Mouse (Mus musculus): ENCODE data around the gene Gdpgp1.

Gdpgp1 gene

GRCm38 (mm10) chr7:80283226-80283918 lies 50.7 kb downstream of the Gdpgp1 start:
- TF ChIP-seq CTCF (conservative IDR thresholded peaks at IDR 0.05; ENCODE audit: low read length) (no peak), POU5F1 (IDR thresholded peaks at IDR 0.05; ENCODE audit: borderline replicate concordance, low read length) (no peak), NANOG (IDR thresholded peaks at IDR 0.05; ENCODE audit: borderline replicate concordance, low read length) (no peak)
- H3K4me3 ChIP-seq (replicated peaks; ENCODE audit: low read length): no peak overlapping the region
- H3K4me1 ChIP-seq (replicated peaks; ENCODE audit: low read depth, low read length): 0 out of 2 replicates have a peak, but pooled peaks cover 6% of the 10 kb centered on the region
- H3K27me3 ChIP-seq (ENCODE audit: insufficient read depth, low read length): no peaks in the 10 kb centered on the region
- no peaks in the 10 kb centered on the region for H3K9me3 ChIP-seq (ENCODE audit: low read length)
- H3K36me3 ChIP-seq (ENCODE audit: insufficient read depth, low read length): peaks cover 97% of the 10 kb centered on the region

GRCm38 (mm10) chr7:80284391-80284790 lies 51.7 kb downstream of the Gdpgp1 start:
- H3K4me1 ChIP-seq (replicated peaks; ENCODE audit: low read depth, low read length): 0 out of 2 replicates have a peak, but pooled peaks cover 6% of the 10 kb centered on the region
- no peaks in the 10 kb centered on the region for H3K27me3 ChIP-seq (ENCODE audit: insufficient read depth, low read length)
- no peak overlapping the region for H3K4me3 ChIP-seq (replicated peaks; ENCODE audit: low read length)
- peaks cover 94% of the 10 kb centered on the region for H3K36me3 ChIP-seq (ENCODE audit: insufficient read depth, low read length)
- TF ChIP-seq NANOG (IDR thresholded peaks at IDR 0.05; ENCODE audit: borderline replicate concordance, low read length) (no peak), POU5F1 (IDR thresholded peaks at IDR 0.05; ENCODE audit: borderline replicate concordance, low read length) (no peak), CTCF (conservative IDR thresholded peaks at IDR 0.05; ENCODE audit: low read length) (no peak)
- H3K9me3 ChIP-seq (ENCODE audit: low read length): no peaks in the 10 kb centered on the region

GRCm38 (mm10) chr7:80285725-80286124 lies 53.1 kb downstream of the Gdpgp1 start:
- Histone ChIP-seq H3K4me3 (replicated peaks; ENCODE audit: low read length) (no peak overlapping the region), H3K27me3 (ENCODE audit: insufficient read depth, low read length) (no peaks in the 10 kb centered on the region), H3K4me1 (replicated peaks; ENCODE audit: low read depth, low read length) (peaks cover 12% of the 10 kb centered on the region), H3K9me3 (ENCODE audit: low read length) (no peaks in the 10 kb centered on the region), H3K36me3 (ENCODE audit: insufficient read depth, low read length) (peaks cover 94% of the 10 kb centered on the region)
- TF ChIP-seq CTCF (conservative IDR thresholded peaks at IDR 0.05; ENCODE audit: low read length) (no peak), NANOG (IDR thresholded peaks at IDR 0.05; ENCODE audit: borderline replicate concordance, low read length) (no peak), POU5F1 (IDR thresholded peaks at IDR 0.05; ENCODE audit: borderline replicate concordance, low read length) (no peak)

GRCm38 (mm10) chr7:80287736-80288135 lies 55.1 kb downstream of the Gdpgp1 start:
- TF ChIP-seq CTCF (conservative IDR thresholded peaks at IDR 0.05; ENCODE audit: low read length): no peak
- no peak for TF ChIP-seq POU5F1 (IDR thresholded peaks at IDR 0.05; ENCODE audit: borderline replicate concordance, low read length)
- no peak for TF ChIP-seq NANOG (IDR thresholded peaks at IDR 0.05; ENCODE audit: borderline replicate concordance, low read length)
- Histone ChIP-seq H3K36me3 (ENCODE audit: insufficient read depth, low read length) (peaks cover 92% of the 10 kb centered on the region), H3K4me1 (replicated peaks; ENCODE audit: low read depth, low read length) (peaks cover 12% of the 10 kb centered on the region), H3K4me3 (replicated peaks; ENCODE audit: low read length) (no peak overlapping the region), H3K9me3 (ENCODE audit: low read length) (no peaks in the 10 kb centered on the region), H3K27me3 (ENCODE audit: insufficient read depth, low read length) (no peaks in the 10 kb centered on the region)

Data from E14TG2a.4 (cell line).